8 mouse cellular contexts compared by ENCODE assay signal in genomic region chr11:50292190-50292855, GRCm38 (mm10). TPM values are rescaled to one million over a fixed set of nuclear protein-coding genes. Genes with fewer than 3 reads are reported as not detected.
DNase-seq lines count a peak whose midpoint lies in the region; ATAC-seq lines count a peak whose summit lies in the region.

Gene Maml1 (minus strand): TSS chr11:50292311.

- H3K9me3 ChIP-seq in heart, embryonic 14.5 days (ENCODE audit: control insufficient read depth, low read length): no peaks in the 10 kb centered on the region
- H3K9me3 ChIP-seq in liver, embryonic 13.5 days (replicated peaks): no peaks in the 10 kb centered on the region
- H3K9me3 ChIP-seq in stomach, embryonic 16.5 days (replicated peaks; ENCODE audit: control insufficient read depth, low read length): no peaks in the 10 kb centered on the region

- peaks cover 65% of the 10 kb centered on the region for H3K36me3 ChIP-seq in heart, embryonic 14.5 days (ENCODE audit: control insufficient read depth, insufficient read depth, low read length)
- peaks cover 48% of the 10 kb centered on the region for H3K36me3 ChIP-seq in liver, embryonic 13.5 days
- peaks cover 11% of the 10 kb centered on the region; the same call in 1 of the 2 replicates for H3K36me3 ChIP-seq in stomach, embryonic 16.5 days (ENCODE audit: control insufficient read depth, insufficient read depth, low read length)

- peak within 1 kb of the TSS; percentile 100 for H3K9ac ChIP-seq in heart, embryonic 14.5 days (ENCODE audit: low read length)
- peak within 1 kb of the TSS; percentile 99 for H3K9ac ChIP-seq in liver, embryonic 13.5 days
- peak within 1 kb of the TSS; percentile 99 for H3K9ac ChIP-seq in stomach, embryonic 16.5 days (ENCODE audit: low read length)

- under 1% methylated on average over 45 of the region's 45 CpGs for WGBS in heart, embryonic 14.5 days
- WGBS in liver, embryonic 13.5 days (ENCODE audit: insufficient replicate concordance): under 1% methylated on average over 45 of the region's 45 CpGs
- under 1% methylated on average over 45 of the region's 45 CpGs for WGBS in stomach, embryonic 16.5 days

- peak; percentile 92 for DNase-seq in c-Kit-negative CD71-positive TER-119-positive erythroid progenitor cells, embryonic 14.5 days (ENCODE audit: low read depth, low spot score)
- DNase-seq in fibroblast of lung, adult 2 months (ENCODE audit: low read depth): peak; percentile 94
- DNase-seq in kidney, postnatal 14 days: peak; percentile 99
- DNase-seq in liver, embryonic 13.5 days: peak; percentile 97
- DNase-seq in neural tube, embryonic 10.5 days (ENCODE audit: extremely low spot score, low spot score): peak; percentile 96

- peak; percentile 93 for ATAC-seq in CD4-positive, CD25-positive, alpha-beta regulatory T cell, adult 4 months
- ATAC-seq in heart, embryonic 14.5 days (ENCODE audit: insufficient number of reproducible peaks, insufficient read depth, low FRiP score, low read depth): peak; percentile 98
- ATAC-seq in liver, embryonic 13.5 days (ENCODE audit: low read depth): peak; percentile 94
- ATAC-seq in stomach, embryonic 16.5 days (ENCODE audit: insufficient read depth, low FRiP score): peak; percentile 99

- peaks cover 6 to 17% of the 10 kb centered on the region in 2 experiments for H3K4me1 ChIP-seq in heart, embryonic 14.5 days (ENCODE audit: control insufficient read depth in 2 of 2, insufficient read depth in 2 of 2, low read length in 2 of 2)
- H3K4me1 ChIP-seq in liver, embryonic 13.5 days (replicated peaks): peaks cover 42% of the 10 kb centered on the region
- H3K4me1 ChIP-seq in stomach, embryonic 16.5 days (ENCODE audit: control insufficient read depth, insufficient read depth, low read length): peaks cover 11% of the 10 kb centered on the region

- peak within 1 kb of the TSS; percentile 95 to 99 for H3K4me3 ChIP-seq in heart, embryonic 14.5 days (ENCODE audit: control insufficient read depth in 1 of 2, insufficient read depth in 1 of 2, low read depth in 1 of 2, low read length in 2 of 2)
- peak within 1 kb of the TSS; percentile 99 for H3K4me3 ChIP-seq in liver, embryonic 13.5 days (replicated peaks)
- H3K4me3 ChIP-seq in stomach, embryonic 16.5 days (replicated peaks; ENCODE audit: low read length): peak within 1 kb of the TSS; percentile 97

- H3K4me2 ChIP-seq in heart, embryonic 14.5 days (ENCODE audit: low read length): peak within 1 kb of the TSS; percentile 89
- H3K4me2 ChIP-seq in liver, embryonic 13.5 days: peak within 1 kb of the TSS; percentile 86
- peak within 1 kb of the TSS; percentile 73 for H3K4me2 ChIP-seq in stomach, embryonic 16.5 days (ENCODE audit: low read depth, low read length)

- H3K27ac ChIP-seq in heart, embryonic 14.5 days (replicated peaks in 1 of 2; ENCODE audit: control insufficient read depth in 1 of 2, insufficient read depth in 1 of 2, low read depth in 2 of 2, low read length in 2 of 2): peak within 1 kb of the TSS; percentile 99
- H3K27ac ChIP-seq in liver, embryonic 13.5 days: peak within 1 kb of the TSS; percentile 96
- peak within 1 kb of the TSS; percentile 97 for H3K27ac ChIP-seq in stomach, embryonic 16.5 days (ENCODE audit: low read length)

- H3K27me3 ChIP-seq in heart, embryonic 14.5 days (ENCODE audit: control insufficient read depth, insufficient read depth, low read length): no peaks in the 10 kb centered on the region
- H3K27me3 ChIP-seq in liver, embryonic 13.5 days: no peaks in the 10 kb centered on the region
- no peaks in the 10 kb centered on the region for H3K27me3 ChIP-seq in stomach, embryonic 16.5 days (ENCODE audit: control insufficient read depth, insufficient read depth, low read length)

RNA-seq across cellular contexts. Expression of gene Maml1, which starts in this region (rescaled TPM):
- polyA plus RNA-seq in CD4-positive, CD25-positive, alpha-beta regulatory T cell, adult 4 months (2017; shearing (Covaris generic)): 1 to 10 TPM; 3.9 to 6.4 TPM
- polyA plus RNA-seq in heart, embryonic 14.5 days (2014; fragmentation: Nextera tagmentation; extraction: Ambion mirVana): 5.2 and 5.6 TPM in 2 replicates
- polyA plus RNA-seq in liver, embryonic 13.5 days (2015; fragmentation: Nextera tagmentation; extraction: Ambion mirVana): 1.2 and 1.4 TPM in 2 replicates
- polyA plus RNA-seq in stomach, embryonic 16.5 days (2015; fragmentation: Nextera tagmentation; extraction: Ambion mirVana): 4.1 and 4.7 TPM in 2 replicates

Comparison
In these comparisons a context has a peak if more than half of its experiments do, and no peak if none do; other contexts are left out.
1. Peak in every context shown above with its lines: DNase-seq, ATAC-seq, H3K4me3 ChIP-seq and H3K27ac ChIP-seq.